Mouse (Mus musculus) CH12.LX (cell line): ENCODE results near the gene Zfyve26. TPM values are rescaled to one million over a fixed set of nuclear protein-coding genes. Genes with fewer than 3 reads are reported as not detected.

Source experiments
- DNase-seq: peaks from one replicate; pipeline ENCODE4 v3.0.0-alpha.2; 2013; ENCODE audit errors: extremely low read depth
- H3K27ac ChIP-seq: 2 replicates; pipeline ENCODE4 v1.5.1; 2012; ENCODE audit warnings: low read depth, mild to moderate bottlenecking, control low read depth, moderate library complexity; ENCODE audit not compliant: insufficient read depth
- H3K27me3 ChIP-seq: replicated peaks from 2 replicates; pipeline ENCODE3; 2012; ENCODE audit warnings: inconsistent platforms
- H3K36me3 ChIP-seq, 2 experiments: replicated peaks in 1 of 2; 2 replicates each; pipeline versions ENCODE3 to v1.6.1; 2012; ENCODE audit warnings: inconsistent platforms in 1 of 2, low read length in 1 of 2, mild to moderate bottlenecking in 1 of 2, mixed read lengths in 1 of 2, moderate library complexity in 1 of 2; ENCODE audit not compliant: control insufficient read depth in 1 of 2, insufficient read depth in 1 of 2
- H3K4me1 ChIP-seq, 2 experiments: 2 replicates each; pipeline ENCODE4 v1.6.1; 2012; ENCODE audit warnings: inconsistent platforms in 1 of 2, moderate library complexity in 1 of 2; ENCODE audit not compliant: insufficient read depth in 2 of 2, control insufficient read depth in 1 of 2
- H3K4me2 ChIP-seq: 2 replicates; pipeline ENCODE4 v1.6.1; 2012; ENCODE audit warnings: low read depth, mild to moderate bottlenecking, control low read depth; ENCODE audit not compliant: poor library complexity, insufficient read depth, severe bottlenecking
- H3K4me3 ChIP-seq, 3 experiments: fragments of 150-350 bp in 1 of 3; sonication (generic) in 1 of 3; replicated peaks in 1 of 3; 2 replicates each; pipeline versions ENCODE3 to v1.5.1; 2011 to 2012; ENCODE audit warnings: low read depth in 2 of 3, low read length in 2 of 3, mild to moderate bottlenecking in 2 of 3, moderate library complexity in 2 of 3, control low read depth in 1 of 3, improper control_type of control experiment in 1 of 3, inconsistent platforms in 1 of 3, mixed read lengths in 1 of 3; ENCODE audit not compliant: poor library complexity in 1 of 3
- H3K79me2 ChIP-seq: replicated peaks from 2 replicates; pipeline ENCODE4 v1.6.1; 2012; ENCODE audit warnings: mild to moderate bottlenecking, moderate library complexity; ENCODE audit not compliant: control insufficient read depth, poor library complexity, insufficient read depth, severe bottlenecking; ENCODE audit errors: extremely low read depth
- H3K9ac ChIP-seq: 2 replicates; pipeline ENCODE4 v1.6.1; 2012; ENCODE audit warnings: low read depth, mild to moderate bottlenecking, control low read depth, moderate library complexity; ENCODE audit not compliant: insufficient read depth
- H3K9me3 ChIP-seq: replicated peaks from 2 replicates; pipeline ENCODE3; 2012; ENCODE audit warnings: low read length, inconsistent platforms, mixed read lengths
- BHLHE40 ChIP-seq: IDR thresholded peaks from 2 replicates; pipeline ENCODE4 v1.6.1; 2011; ENCODE audit warnings: mild to moderate bottlenecking, low read depth, low read length, improper control_type of control experiment
- CHD2 ChIP-seq: IDR thresholded peaks from 2 replicates; pipeline ENCODE4 v1.6.1; 2011; ENCODE audit warnings: low read length, improper control_type of control experiment
- CTCF ChIP-seq, 2 experiments: IDR thresholded peaks in 1 of 2; conservative IDR thresholded peaks in 1 of 2; 2 replicates each; pipeline ENCODE4 v1.5.1; 2011 to 2012; ENCODE audit warnings: low read depth in 2 of 2, low read length in 2 of 2, improper control_type of control experiment in 1 of 2, inconsistent platforms in 1 of 2, mild to moderate bottlenecking in 1 of 2, moderate library complexity in 1 of 2
- E2F4 ChIP-seq: IDR thresholded peaks from 2 replicates; pipeline ENCODE4 v1.6.1; 2011; ENCODE audit warnings: low read depth, low read length, improper control_type of control experiment; ENCODE audit not compliant: insufficient replicate concordance
- ELF1 ChIP-seq: IDR thresholded peaks from 2 replicates; pipeline ENCODE4 v1.6.1; 2014; ENCODE audit warnings: low read depth, mild to moderate bottlenecking, inconsistent platforms, low read length, improper control_type of control experiment
- HCFC1 ChIP-seq: IDR thresholded peaks from 2 replicates; pipeline ENCODE4 v1.6.1; 2012; ENCODE audit warnings: low read depth, mild to moderate bottlenecking, inconsistent platforms, low read length, improper control_type of control experiment
- JUN ChIP-seq: IDR thresholded peaks from 2 replicates; pipeline ENCODE4 v1.6.1; 2011; ENCODE audit warnings: low read depth, mild to moderate bottlenecking, low read length, improper control_type of control experiment, moderate library complexity; ENCODE audit not compliant: insufficient read depth
- KAT2A ChIP-seq: IDR thresholded peaks from 2 replicates; pipeline ENCODE4 v1.6.1; 2012; ENCODE audit warnings: low read length, improper control_type of control experiment, inconsistent platforms; ENCODE audit not compliant: insufficient replicate concordance
- MAX ChIP-seq: IDR thresholded peaks from 2 replicates; pipeline ENCODE4 v1.6.1; 2011; ENCODE audit warnings: low read length, improper control_type of control experiment
- MAZ ChIP-seq: IDR thresholded peaks from 2 replicates; pipeline ENCODE4 v1.6.1; 2012; ENCODE audit warnings: low read depth, mild to moderate bottlenecking, inconsistent platforms, low read length, improper control_type of control experiment, moderate library complexity
- MEF2A ChIP-seq: IDR thresholded peaks from 2 replicates; pipeline ENCODE4 v1.6.1; 2014; ENCODE audit warnings: low read depth, mild to moderate bottlenecking, inconsistent platforms, low read length, improper control_type of control experiment, borderline replicate concordance
- MXI1 ChIP-seq: IDR thresholded peaks from 2 replicates; pipeline ENCODE4 v1.6.1; 2011; ENCODE audit warnings: mild to moderate bottlenecking, low read depth, low read length, improper control_type of control experiment
- MYC ChIP-seq: IDR thresholded peaks from 2 replicates; pipeline ENCODE4 v1.6.1; 2011; ENCODE audit warnings: low read depth, mild to moderate bottlenecking, improper control_type of control experiment, low read length
- NRF1 ChIP-seq: IDR thresholded peaks from 2 replicates; pipeline ENCODE4 v1.6.1; 2014; ENCODE audit warnings: low read depth, mild to moderate bottlenecking, inconsistent platforms, low read length, improper control_type of control experiment, moderate library complexity
- POLR2A ChIP-seq: IDR thresholded peaks from 2 replicates; pipeline ENCODE4 v1.6.1; 2011; ENCODE audit warnings: low read depth, mild to moderate bottlenecking, improper control_type of control experiment, low read length
- POLR2AphosphoS2 ChIP-seq: IDR thresholded peaks from 2 replicates; pipeline ENCODE4 v1.6.1; 2011; ENCODE audit warnings: low read depth, low read length, improper control_type of control experiment
- RCOR1 ChIP-seq: conservative IDR thresholded peaks from 2 replicates; pipeline ENCODE4 v1.6.1; 2012; ENCODE audit warnings: low read depth, mild to moderate bottlenecking, inconsistent platforms, low read length, improper control_type of control experiment
- SIN3A ChIP-seq: IDR thresholded peaks from 2 replicates; pipeline ENCODE4 v1.6.1; 2012; ENCODE audit warnings: low read length, improper control_type of control experiment, inconsistent platforms
- SMC3 ChIP-seq: IDR thresholded peaks from 2 replicates; pipeline ENCODE4 v1.6.1; 2011; ENCODE audit warnings: low read depth, low read length, improper control_type of control experiment
- TBP ChIP-seq: conservative IDR thresholded peaks from 2 replicates; pipeline ENCODE4 v1.6.1; 2011; ENCODE audit warnings: low read depth, low read length, improper control_type of control experiment
- UBTF ChIP-seq: IDR thresholded peaks from 2 replicates; pipeline ENCODE4 v1.6.1; 2012; ENCODE audit warnings: low read depth, mild to moderate bottlenecking, inconsistent platforms, low read length, improper control_type of control experiment, moderate library complexity
- ZC3H11A ChIP-seq: IDR thresholded peaks from 2 replicates; pipeline ENCODE4 v1.6.1; 2012; ENCODE audit warnings: low read depth, mild to moderate bottlenecking, inconsistent platforms, low read length, improper control_type of control experiment
- ZKSCAN1 ChIP-seq: IDR thresholded peaks from 2 replicates; pipeline ENCODE4 v1.6.1; 2012; ENCODE audit warnings: low read depth, inconsistent platforms, low read length, improper control_type of control experiment, borderline replicate concordance
- ZMIZ1 ChIP-seq: IDR thresholded peaks from 2 replicates; pipeline ENCODE4 v1.6.1; 2012; ENCODE audit warnings: low read depth, mild to moderate bottlenecking, inconsistent platforms, low read length, improper control_type of control experiment
- dilution Hi-C: fragments of 300-500 bp; cut with MboI; formaldehyde crosslinking; loops from 2 replicates; pipeline ENCODE4 v1.14.3; 2020; ENCODE audit warnings: low sequenced_read_pairs; ENCODE audit not compliant: extremely low pct_unique_long_range_greater_than_20kb, extremely low pct_ligation_motif_present
- in situ Hi-C: fragments of 300-500 bp; cut with MboI; formaldehyde crosslinking; loops from 3 replicates; pipeline ENCODE4 v1.14.3; 2019; ENCODE audit warnings: low sequenced_read_pairs, low pct_ligation_motif_present, low pct_unique_long_range_greater_than_20kb, mixed read lengths
- polyA plus RNA-seq: library from polyadenylated mRNA; unstranded; fragments of >175 nt; gene quantifications from 2 replicates; pipeline ENCODE4 v1.2.1, GENCODE M21; 2012; ENCODE audit warnings: low read depth; ENCODE audit not compliant: insufficient read length
- total RNA-seq, 2 experiments: library from RNA; depleted of rRNA; stranded (reverse); fragments of 300-350 nt in 1 of 2; fragments of >200 nt in 1 of 2; gene quantifications; 2 replicates each; pipeline ENCODE4 v1.2.3; 2012 to 2014

The Zfyve26 gene
- total and polyA plus RNA-seq, 3 experiments = 10.4 to 24.8 (median 16.1) TPM

- Histone ChIP-seq H3K27me3 (no peaks in the 10 kb centered on the region), H3K9me3 (no peaks in the 10 kb centered on the region), H3K27ac (no peak overlapping the region), H3K36me3 (peaks cover 55 to 91% of the 10 kb centered on the region in 2 experiments), H3K9ac (no peak overlapping the region), H3K4me1 (peaks cover under 1 to 11% of the 10 kb centered on the region in 2 experiments; a peak in 2 of 4 replicates), H3K4me2 (no peak overlapping the region), H3K79me2 (no peaks in the 10 kb centered on the region), H3K4me3 (no peak overlapping the region)
- in situ Hi-C loops (loop anchor here (5.0 kb wide), 1 partner anchor 68 kb away; the partner anchor contains the start of gene Rdh11), dilution Hi-C loops (no loop called here)
- no peak for DNase-seq
- TF ChIP-seq BHLHE40 (no peak), JUN (no peak), MAX (no peak), MYC (no peak), CHD2 (no peak), UBTF (no peak), CTCF (conservative IDR thresholded peaks at IDR 0.05 in 1 of 2, IDR thresholded peaks at IDR 0.05 in 1 of 2; ENCODE audit: low read depth in 2 of 2, low read length in 2 of 2) (no peak), ZMIZ1 (no peak), ZC3H11A (no peak), E2F4 (no peak), SIN3A (no peak), POLR2A (no peak), RCOR1 (no peak), MXI1 (no peak), POLR2AphosphoS2 (no peak), MAZ (no peak), KAT2A (no peak)
These were observed 36.0 kb downstream of the Zfyve26 start for GRCm38 (mm10) chr12:79260154-79260553.

GRCm38 (mm10) chr12:79254975-79255374 lies 41.1 kb downstream of the Zfyve26 start:
- no peak for DNase-seq
- H3K9ac ChIP-seq = no peak overlapping the region
- no peak overlapping the region for H3K4me2 ChIP-seq
- no peak overlapping the region for H3K4me3 ChIP-seq
- dilution Hi-C loops = no loop called here
- peaks cover 6% of the 10 kb centered on the region for H3K9me3 ChIP-seq
- peaks cover 49 to 86% of the 10 kb centered on the region in 2 experiments for H3K36me3 ChIP-seq
- in situ Hi-C loops = no loop called here
- H3K79me2 ChIP-seq = no peaks in the 10 kb centered on the region
- no peaks in the 10 kb centered on the region for H3K27me3 ChIP-seq
- TF ChIP-seq MXI1 (no peak), KAT2A (no peak), ELF1 (no peak), POLR2A (no peak), UBTF (no peak), RCOR1 (no peak), TBP (no peak), ZKSCAN1 (no peak), ZC3H11A (no peak), HCFC1 (no peak), SMC3 (no peak), MEF2A (no peak), NRF1 (no peak), ZMIZ1 (no peak), CHD2 (no peak)
- H3K27ac ChIP-seq = peak overlapping the region; percentile 46
- peaks cover 18 to 34% of the 10 kb centered on the region in 2 experiments for H3K4me1 ChIP-seq
